Mouse (Mus musculus) lung, postnatal 14 days (tissue): ENCODE results near the gene Hsd17b13.

ENCODE experiments used
- DNase-seq: peaks from one replicate; pipeline ENCODE4 v3.0.0; 2021

Hsd17b13 gene

GRCm38 (mm10) chr5:103923101-103923500 is 54.1 kb downstream of the Hsd17b13 start:
- DNase-seq, result no peak

- no peak for DNase-seq
Measured at GRCm38 (mm10) chr5:103922436-103922835, 54.8 kb downstream of the Hsd17b13 start.

GRCm38 (mm10) chr5:103919497-103919896 is 57.7 kb downstream of the Hsd17b13 start:
- no peak for DNase-seq

- no peak for DNase-seq
Measured at GRCm38 (mm10) chr5:103918233-103918632, 59.0 kb downstream of the Hsd17b13 start.

- no peak for DNase-seq
Measured at GRCm38 (mm10) chr5:103917357-103917895, 59.8 kb downstream of the Hsd17b13 start.

GRCm38 (mm10) chr5:103916595-103917356 is 60.4 kb downstream of the Hsd17b13 start:
- DNase-seq, result no peak

GRCm38 (mm10) chr5:103914335-103915226 is 62.6 kb downstream of the Hsd17b13 start:
- no peak for DNase-seq

GRCm38 (mm10) chr5:103913150-103913549 is 64.1 kb downstream of the Hsd17b13 start:
- no peak for DNase-seq

- DNase-seq, result no peak
Measured at GRCm38 (mm10) chr5:103911555-103911954, 65.7 kb downstream of the Hsd17b13 start.

- peak; percentile 87 for DNase-seq
Measured at GRCm38 (mm10) chr5:103910748-103911409, 66.3 kb downstream of the Hsd17b13 start, which contains the start of gene Klhl8. Klhl8 (minus strand) TSS chr5:103911259.

GRCm38 (mm10) chr5:103910156-103910555 is 67.1 kb downstream of the Hsd17b13 start:
- DNase-seq, result no peak

- no peak for DNase-seq
Measured at GRCm38 (mm10) chr5:103909466-103909865, 67.7 kb downstream of the Hsd17b13 start.

GRCm38 (mm10) chr5:103908851-103909250 is 68.4 kb downstream of the Hsd17b13 start:
- no peak for DNase-seq

GRCm38 (mm10) chr5:103907844-103908243 is 69.4 kb downstream of the Hsd17b13 start:
- no peak for DNase-seq

- no peak for DNase-seq
Measured at GRCm38 (mm10) chr5:103906173-103906572, 71.0 kb downstream of the Hsd17b13 start.
